8 mouse cellular contexts compared by ENCODE assay signal in genomic region chr13:36726951-36727778, GRCm38 (mm10). TPM values are rescaled to one million over a fixed set of nuclear protein-coding genes. Genes with fewer than 3 reads are reported as not detected.
A peak's percentile ranks its signal among the peaks of the same experiment; 100 is the strongest.
DNase-seq lines count a peak whose midpoint lies in the region; ATAC-seq and TF ChIP-seq lines count a peak whose summit lies in the region.
"Had no signal": no experiment of that assay in that cellular context is flagged by ENCODE, and none has a peak within 500 bp of the region (broad histone marks: within the 10 kb centered on the region; RNA-seq: fewer than 3 reads in every experiment).

No protein-coding gene starts in this region.

- DNase-seq in CD4-positive, CD25-positive, alpha-beta regulatory T cell, adult 2 months (ENCODE audit: low read depth, low spot score) = peak; percentile 66
- DNase-seq in embryo, embryonic 11 days = peak; percentile 88
- peak; percentile 61 for DNase-seq in hindbrain, embryonic 14.5 days (ENCODE audit: low spot score)
- DNase-seq in adrenal gland, postnatal 14 days = no peak

- no peaks in the 10 kb centered on the region; the same call in 1 of the 2 replicates for H3K9me3 ChIP-seq in E14TG2a.4 (ENCODE audit: low read length)
- no peaks in the 10 kb centered on the region for H3K9me3 ChIP-seq in hindbrain, embryonic 14.5 days (ENCODE audit: control insufficient read depth, low read length)
- no peaks in the 10 kb centered on the region for H3K9me3 ChIP-seq in limb, embryonic 15.5 days

- peak overlapping the region; percentile 72 for H3K9ac ChIP-seq in hindbrain, embryonic 14.5 days
- peak overlapping the region; percentile 17; the same call in 1 of the 2 replicates for H3K9ac ChIP-seq in limb, embryonic 15.5 days

- no peak for TF ChIP-seq POLR2A in olfactory bulb, adult 2 months (IDR thresholded peaks at IDR 0.05; ENCODE audit: insufficient read depth, low read depth, low read length)

- H3K36me3 ChIP-seq in E14TG2a.4 (ENCODE audit: insufficient read depth, low read length) = no peaks in the 10 kb centered on the region
- no peaks in the 10 kb centered on the region for H3K36me3 ChIP-seq in hindbrain, embryonic 14.5 days (replicated peaks; ENCODE audit: control insufficient read depth, insufficient read depth)
- no peaks in the 10 kb centered on the region for H3K36me3 ChIP-seq in limb, embryonic 15.5 days

- no peak for TF ChIP-seq CTCF in E14TG2a.4 (conservative IDR thresholded peaks at IDR 0.05; ENCODE audit: low read length)
- TF ChIP-seq CTCF in olfactory bulb, adult 2 months (IDR thresholded peaks at IDR 0.05; ENCODE audit: insufficient read depth, low read depth, low read length) = no peak

- H3K4me2 ChIP-seq in hindbrain, embryonic 14.5 days (replicated peaks) = peak overlapping the region; percentile 74
- H3K4me2 ChIP-seq in limb, embryonic 15.5 days = peak overlapping the region; percentile 56

- peaks cover 55% of the 10 kb centered on the region for H3K4me1 ChIP-seq in E14TG2a.4 (replicated peaks; ENCODE audit: low read depth, low read length)
- H3K4me1 ChIP-seq in hindbrain, embryonic 14.5 days (replicated peaks; ENCODE audit: control insufficient read depth, insufficient read depth, low read length) = peaks cover 11% of the 10 kb centered on the region
- peaks cover 44% of the 10 kb centered on the region for H3K4me1 ChIP-seq in limb, embryonic 15.5 days
- H3K4me1 ChIP-seq in olfactory bulb, adult 2 months (ENCODE audit: control insufficient read depth, insufficient read depth, low read length) = peaks cover 22% of the 10 kb centered on the region

- peak; percentile 59 for ATAC-seq in hindbrain, embryonic 14.5 days (ENCODE audit: low FRiP score)
- ATAC-seq in limb, embryonic 15.5 days (ENCODE audit: insufficient number of reproducible peaks, low FRiP score, low TSS enrichment, low read depth) = no peak

- H3K27me3 ChIP-seq in E14TG2a.4 (ENCODE audit: insufficient read depth, low read length) = peaks cover 97% of the 10 kb centered on the region
- H3K27me3 ChIP-seq in hindbrain, embryonic 14.5 days (ENCODE audit: control insufficient read depth, insufficient read depth, low read length) = peaks cover 67% of the 10 kb centered on the region
- H3K27me3 ChIP-seq in limb, embryonic 15.5 days = peaks cover 82% of the 10 kb centered on the region

- H3K4me3 ChIP-seq in E14TG2a.4 (replicated peaks; ENCODE audit: low read length) = peak overlapping the region; percentile 69
- H3K4me3 ChIP-seq in hindbrain, embryonic 14.5 days (replicated peaks; ENCODE audit: low read length) = peak overlapping the region; percentile 46
- H3K4me3 ChIP-seq in limb, embryonic 15.5 days = peak overlapping the region; percentile 41
- H3K4me3 ChIP-seq in olfactory bulb, adult 2 months (ENCODE audit: insufficient read depth, low read depth, low read length) = peak overlapping the region; percentile 17
- H3K4me3 ChIP-seq: erythroblast, embryonic 14.5 days had no signal

- H3K27ac ChIP-seq in hindbrain, embryonic 14.5 days = peak overlapping the region; percentile 96
- H3K27ac ChIP-seq in limb, embryonic 15.5 days = 0 out of 2 replicates have a peak overlapping the region, but pooled peaks have one; percentile 3
- H3K27ac ChIP-seq in olfactory bulb, adult 2 months (ENCODE audit: insufficient read depth, low read depth, low read length) = no peak overlapping the region

- WGBS in hindbrain, embryonic 14.5 days = under 1% methylated on average over 34 of the region's 34 CpGs
- WGBS in limb, embryonic 15.5 days = under 1% methylated on average over 34 of the region's 34 CpGs
- 3% methylated on average over 34 of the region's 34 CpGs for WGBS in olfactory bulb, adult 2 months

RNA-seq across cellular contexts. Expression of gene Nrn1, which starts 7.8 kb away (rescaled TPM):
- 64.6 and 83.7 TPM in 2 replicates for polyA plus RNA-seq in hindbrain, embryonic 14.5 days (2014; fragmentation: Nextera tagmentation; extraction: Ambion mirVana)
- polyA plus RNA-seq in limb, embryonic 15.5 days (2015; fragmentation: Nextera tagmentation; extraction: Ambion mirVana) = 24.0 and 24.9 TPM in 2 replicates
- polyA plus RNA-seq in olfactory bulb, adult 2 months (2012; ENCODE audit: insufficient read depth, insufficient read length, low replicate concordance, missing spikeins) = not detected in 2 replicates
- 5.9 and 40.5 TPM in 2 replicates for total RNA-seq in adrenal gland, postnatal 14 days (2021)

Comparison
In these comparisons a context has a peak if more than half of its experiments do, and no peak if none do; other contexts are left out.
1. H3K4me3 ChIP-seq: peak in every context shown above with its lines; median percentile 69 in E14TG2a.4; 46 in hindbrain, embryonic 14.5 days; 41 in limb, embryonic 15.5 days; 17 in olfactory bulb, adult 2 months.